Mouse (Mus musculus) urinary bladder, adult 2 months (tissue): Measurements from ENCODE around the gene Whamm. TPM values are rescaled to one million over a fixed set of nuclear protein-coding genes. Genes with fewer than 3 reads are reported as not detected.

Source experiments
- DNase-seq: peaks from one replicate; pipeline ENCODE4 v3.0.0; 2022; ENCODE audit warnings: low spot score
- polyA plus RNA-seq: library from polyadenylated mRNA; depleted of rRNA; stranded (reverse); fragments of >200 nt; gene quantifications from 2 replicates; pipeline ENCODE4 v1.2.3, GENCODE M21; 2012; rRNA removed

Gene Whamm
- polyA plus RNA-seq, 1 experiment: 18.0 TPM

DNA sequence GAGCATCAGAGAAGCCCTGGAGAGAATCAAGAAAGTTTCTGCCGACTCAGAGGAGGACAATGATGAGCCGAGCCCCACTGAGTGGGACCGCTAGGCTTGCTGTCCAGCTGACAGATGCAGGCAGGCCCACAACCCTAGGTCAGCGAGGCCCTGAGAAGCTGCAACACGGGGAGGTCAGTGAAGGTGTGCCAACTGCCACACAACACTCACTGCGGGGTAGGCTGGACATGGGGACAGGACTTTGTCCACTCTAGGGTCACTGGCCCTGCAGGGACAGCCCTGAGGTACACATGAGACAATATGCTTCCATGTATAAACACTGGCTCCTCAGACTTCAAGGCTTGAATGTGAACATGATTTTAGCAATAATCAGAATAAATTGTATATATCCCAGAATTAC, 25.0 kb downstream of the Whamm start:
- no peak for DNase-seq

DNA sequence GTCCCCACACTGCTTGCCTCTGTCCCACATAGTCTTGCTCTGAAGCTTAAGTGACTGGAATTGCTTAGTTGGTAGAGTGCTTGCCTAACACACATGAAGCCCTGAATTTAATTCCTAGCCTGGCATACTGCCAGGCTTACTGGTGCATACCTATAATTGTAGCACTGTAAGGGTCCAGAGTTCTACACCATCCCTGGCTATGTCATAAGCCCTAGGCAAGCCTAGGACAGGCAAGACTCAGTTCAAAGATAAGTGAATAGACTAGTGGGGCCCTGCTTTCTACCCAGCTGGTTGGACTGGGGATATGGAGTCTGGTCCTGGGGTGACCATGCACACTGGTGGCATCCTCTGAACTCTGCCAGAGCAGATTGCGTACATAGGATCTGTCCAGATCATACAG, 26.6 kb downstream of the Whamm start:
- DNase-seq: no peak

DNA sequence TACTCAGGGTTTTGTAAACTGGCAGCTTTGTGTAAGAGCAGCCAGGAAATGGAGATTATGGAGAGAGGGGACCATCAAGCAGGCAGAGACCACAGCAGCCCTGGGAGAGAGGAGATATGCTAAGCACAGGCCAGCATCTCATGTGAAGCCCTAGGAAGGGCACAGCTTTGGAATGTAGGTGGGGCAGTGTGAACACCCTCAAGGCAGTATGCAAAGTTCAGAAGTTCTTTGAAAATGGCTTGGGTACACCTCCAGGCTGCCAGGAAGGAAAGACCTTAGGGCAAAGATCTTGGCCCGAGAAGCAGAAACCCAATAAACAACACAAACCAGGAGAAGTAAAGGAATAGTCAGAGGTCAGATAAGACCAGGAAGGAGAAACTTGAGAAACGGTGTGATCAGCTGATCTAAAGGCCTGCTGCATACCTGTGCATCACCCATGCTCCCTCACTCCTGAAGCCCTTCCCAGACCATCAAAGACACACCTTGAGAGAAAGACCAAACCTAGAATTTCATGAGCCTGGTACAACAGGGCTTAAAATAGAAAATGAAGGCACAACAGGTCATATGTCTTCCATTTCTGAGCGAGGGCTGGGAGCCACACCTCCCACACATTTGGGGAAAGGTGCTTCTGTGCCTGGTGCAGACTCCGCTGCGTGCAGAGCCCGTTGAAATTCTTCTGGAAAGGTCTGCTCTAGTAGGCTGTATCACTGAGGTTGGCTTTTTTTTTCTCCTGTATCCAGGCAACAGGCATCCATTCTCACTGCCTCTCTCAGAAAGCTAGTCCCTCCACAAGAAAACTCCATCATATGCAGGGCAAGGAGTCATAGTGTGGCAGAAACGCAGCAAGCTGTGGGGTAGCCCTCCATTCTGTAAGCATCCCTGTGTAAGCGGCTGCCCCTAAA, 28.6 kb downstream of the Whamm start:
- no peak for DNase-seq

DNA sequence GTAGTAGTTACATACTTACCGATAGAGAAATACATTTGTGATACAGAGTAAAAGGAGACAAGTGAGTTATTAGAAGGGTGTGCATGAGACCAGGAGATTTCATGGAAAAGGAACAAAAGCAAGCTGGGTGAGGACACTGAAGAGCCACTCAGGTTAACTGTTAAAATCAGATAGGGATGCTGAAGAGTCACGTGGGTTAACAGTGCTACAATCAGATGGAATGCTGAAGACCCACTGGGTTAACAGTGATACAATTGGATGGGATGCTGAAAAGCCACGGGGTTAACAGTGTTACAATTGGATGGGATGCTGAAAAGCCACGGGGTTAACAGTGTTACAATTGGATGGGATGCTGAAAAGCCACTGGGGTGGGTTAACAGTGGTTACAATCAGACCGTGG, 33.9 kb downstream of the Whamm start:
- no peak for DNase-seq

DNA sequence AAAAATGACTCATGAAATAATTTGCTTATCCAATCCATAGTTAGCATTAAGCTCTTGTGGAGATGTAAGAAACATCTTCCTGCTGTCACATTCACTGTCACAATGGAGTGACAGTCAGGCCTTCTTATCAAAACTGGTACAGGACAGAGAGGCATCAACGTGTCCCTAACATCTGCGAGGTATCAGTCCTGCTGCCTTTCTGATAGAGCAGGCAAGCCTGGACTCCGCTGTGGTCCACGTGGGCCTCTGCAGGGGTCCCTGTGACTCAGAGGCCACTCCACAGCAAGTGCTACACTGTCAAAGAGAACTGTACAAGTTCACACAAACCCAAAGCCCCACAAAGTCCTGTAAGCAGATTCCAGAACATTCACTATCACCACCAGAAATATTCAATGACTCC, 34.4 kb downstream of the Whamm start:
- no peak for DNase-seq

DNA sequence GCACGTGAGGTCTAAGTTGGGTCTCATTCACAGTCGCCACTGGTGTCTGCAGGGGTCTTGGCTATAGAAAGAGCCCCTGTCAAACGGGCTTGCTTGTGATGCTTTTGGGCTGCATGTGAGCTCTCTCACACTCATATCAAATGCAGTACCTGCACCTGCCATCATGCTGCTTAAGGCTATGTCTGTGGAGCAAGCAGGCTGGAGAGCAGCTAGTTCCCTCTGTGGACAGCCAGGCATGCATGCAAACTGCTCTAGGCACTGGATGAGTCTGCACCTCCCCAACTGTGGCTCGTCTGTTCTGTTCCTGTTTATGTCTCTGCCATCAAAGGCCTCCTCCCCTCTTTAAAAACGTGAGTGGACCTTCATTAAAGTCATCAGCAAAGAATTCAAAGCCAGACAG, 35.4 kb downstream of the Whamm start:
- no peak for DNase-seq

DNA sequence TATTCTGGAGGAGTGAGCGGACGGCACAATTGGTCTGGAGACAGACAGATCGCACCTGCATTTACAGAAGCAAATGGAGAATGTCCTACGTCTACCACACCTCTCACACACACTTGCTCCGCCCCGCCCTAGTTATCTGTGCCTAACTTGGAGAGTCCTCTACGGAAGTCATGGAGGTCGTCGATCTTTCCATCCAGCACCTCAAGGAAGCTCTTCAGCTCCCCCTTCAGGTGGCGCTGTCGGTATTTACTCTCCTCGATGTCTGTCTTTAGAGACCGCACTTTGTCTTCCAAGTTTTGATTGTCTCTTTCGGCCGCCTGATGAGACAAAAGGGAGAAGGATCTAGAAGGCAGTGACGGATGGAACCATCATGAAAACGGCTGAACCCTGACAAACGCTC, 39.1 kb downstream of the Whamm start:
- DNase-seq: no peak

DNA sequence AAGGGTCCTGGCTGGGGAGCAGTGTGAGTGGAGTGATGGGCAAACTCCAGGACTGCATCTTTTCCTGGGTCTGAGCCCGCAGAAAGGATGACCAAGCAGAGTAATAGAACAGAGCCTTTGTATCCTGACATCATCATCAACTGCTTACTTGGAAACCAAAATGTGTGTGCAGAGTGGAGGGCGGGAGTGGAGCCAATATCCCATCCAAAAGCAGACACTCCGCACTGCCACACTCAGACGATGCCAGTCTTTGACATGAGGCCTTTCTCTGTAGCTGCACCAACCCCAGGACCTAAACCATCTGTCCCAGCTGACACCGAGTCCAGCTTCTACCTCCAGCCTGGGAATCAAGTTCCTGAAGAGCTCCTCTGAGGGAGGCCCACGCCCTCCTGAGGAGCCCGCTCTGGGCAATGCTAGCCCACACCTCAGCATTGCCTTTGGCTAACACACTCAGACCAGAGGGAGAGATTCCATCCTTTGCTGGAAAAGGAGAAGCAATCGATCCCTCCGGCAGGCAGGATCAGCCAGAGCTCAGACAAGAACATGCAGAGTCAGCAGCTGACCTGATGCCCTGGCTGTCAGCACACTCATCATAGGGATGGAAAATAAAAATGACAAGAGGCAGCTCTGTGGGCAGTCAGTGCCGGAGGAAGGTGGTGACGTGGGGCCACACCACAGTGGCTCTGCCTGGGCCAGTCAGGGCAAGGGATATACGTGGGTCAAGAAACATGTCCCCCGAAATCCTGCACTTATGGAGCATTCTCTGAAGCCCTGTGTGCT, 42.0 kb downstream of the Whamm start:
- no peak for DNase-seq

DNA sequence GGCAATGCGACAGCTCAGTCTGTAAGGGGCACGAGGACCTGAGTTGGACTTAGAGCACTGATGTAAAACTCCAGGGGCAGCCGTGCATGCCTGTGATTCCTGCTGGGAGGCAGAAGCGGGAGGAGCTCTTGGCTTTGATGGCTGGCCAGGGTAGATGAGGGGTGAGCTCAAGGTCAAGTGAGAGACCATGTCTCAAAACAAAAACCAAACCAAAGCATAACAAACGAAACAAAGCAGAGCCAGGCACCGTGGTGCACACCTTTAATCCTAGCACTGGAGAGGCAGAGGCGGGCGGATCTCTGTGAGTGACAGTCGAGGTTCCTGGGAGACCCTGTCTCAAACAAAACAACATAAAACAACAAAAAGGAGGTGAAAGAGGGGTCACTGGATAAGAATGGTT, 44.0 kb downstream of the Whamm start:
- no peak for DNase-seq

DNA sequence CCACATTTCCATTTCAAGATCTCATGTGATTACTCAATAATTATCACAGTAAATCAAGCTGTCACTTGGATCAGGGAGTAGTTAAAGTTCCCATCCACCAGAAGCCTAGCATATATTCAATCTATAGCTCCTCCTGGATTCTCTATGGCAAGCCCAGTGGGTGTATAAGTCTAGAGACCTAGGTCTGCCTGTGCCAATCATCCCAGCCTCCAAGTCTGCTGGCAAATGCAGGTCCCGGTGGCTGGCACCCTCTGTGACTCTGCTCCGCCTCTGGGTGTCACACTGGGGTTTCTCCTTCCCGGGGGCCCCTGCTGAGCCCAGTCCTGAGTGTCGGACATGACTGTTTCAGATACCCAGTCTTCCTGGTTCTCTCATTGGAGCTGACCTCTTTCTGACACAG, 51.7 kb downstream of the Whamm start:
- no peak for DNase-seq

DNA sequence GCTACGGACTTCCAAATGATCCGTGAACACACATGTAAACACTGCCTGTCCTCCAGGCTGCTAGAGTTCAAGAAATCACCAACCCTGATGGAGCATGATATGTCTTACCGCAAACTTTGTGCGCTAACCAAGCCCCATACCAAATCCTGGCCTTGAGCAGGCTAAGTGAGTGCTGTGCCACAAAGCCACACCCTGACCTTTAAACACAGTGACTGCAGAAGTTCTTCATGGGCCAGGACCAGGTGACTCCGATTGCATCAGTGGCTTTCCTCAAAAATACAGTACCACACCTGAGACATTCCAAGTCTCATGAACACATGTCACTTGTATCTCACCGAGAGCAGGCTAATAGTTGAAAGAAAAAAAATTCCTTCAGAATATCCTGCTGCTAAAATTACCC, 52.7 kb downstream of the Whamm start:
- DNase-seq: no peak

DNA sequence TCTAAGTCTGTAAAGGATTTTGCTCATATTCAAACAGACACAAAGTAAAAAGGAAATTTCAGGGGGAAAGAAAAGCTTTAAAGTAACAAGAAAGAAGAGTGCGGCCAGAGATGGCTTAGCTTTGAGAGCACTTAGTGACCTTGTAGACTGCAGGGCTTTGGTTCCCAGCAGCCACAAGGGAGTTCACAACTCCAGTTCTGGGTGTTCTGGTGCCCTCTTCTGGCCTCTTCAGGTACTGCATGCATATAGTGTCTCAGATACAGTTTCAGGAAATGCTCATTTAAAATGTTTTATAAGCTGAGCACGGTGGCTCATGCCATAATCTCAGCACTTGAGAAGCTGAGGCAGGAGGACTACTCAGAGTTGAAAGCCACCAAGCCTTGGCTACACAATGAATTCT, 55.4 kb downstream of the Whamm start:
- no peak for DNase-seq

DNA sequence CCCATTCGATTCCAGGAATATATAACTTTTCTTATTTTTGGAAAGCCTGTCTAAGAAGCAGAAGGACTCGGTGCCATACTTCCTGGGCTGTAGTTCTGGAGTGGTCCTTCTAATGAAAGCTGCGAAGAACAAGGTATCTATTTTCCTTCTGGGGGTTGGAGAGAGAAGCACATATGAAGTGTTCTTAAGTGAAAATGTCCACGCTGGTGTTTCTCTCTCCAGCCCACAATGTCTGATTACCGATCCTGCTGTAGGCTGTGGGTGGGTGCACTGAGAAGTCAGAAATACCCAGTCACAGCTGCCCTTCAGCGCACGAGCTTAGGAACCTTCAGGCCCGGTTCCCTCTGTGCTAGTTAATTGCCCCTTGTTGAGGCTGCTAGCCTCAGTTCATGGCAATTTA, 60.2 kb downstream of the Whamm start:
- no peak for DNase-seq

DNA sequence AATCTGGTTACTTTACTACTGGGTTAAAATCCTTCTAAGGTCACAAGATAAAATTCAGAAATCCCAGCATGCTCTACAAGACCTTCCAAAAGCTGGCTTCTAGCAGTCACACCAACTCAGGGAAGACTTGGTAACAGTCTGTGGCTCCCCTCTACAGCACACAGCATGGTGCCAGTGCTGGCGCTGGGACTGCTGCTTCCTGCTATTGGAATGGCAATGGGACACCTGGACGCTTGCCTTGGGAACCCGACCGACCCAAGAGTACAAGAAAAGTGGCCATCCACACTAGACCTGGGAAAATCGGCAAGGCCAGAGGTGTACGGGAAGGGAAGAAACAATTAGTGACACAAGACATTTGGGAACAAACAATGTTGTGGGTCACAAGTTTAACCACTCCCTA, 61.5 kb downstream of the Whamm start:
- DNase-seq: no peak

DNA sequence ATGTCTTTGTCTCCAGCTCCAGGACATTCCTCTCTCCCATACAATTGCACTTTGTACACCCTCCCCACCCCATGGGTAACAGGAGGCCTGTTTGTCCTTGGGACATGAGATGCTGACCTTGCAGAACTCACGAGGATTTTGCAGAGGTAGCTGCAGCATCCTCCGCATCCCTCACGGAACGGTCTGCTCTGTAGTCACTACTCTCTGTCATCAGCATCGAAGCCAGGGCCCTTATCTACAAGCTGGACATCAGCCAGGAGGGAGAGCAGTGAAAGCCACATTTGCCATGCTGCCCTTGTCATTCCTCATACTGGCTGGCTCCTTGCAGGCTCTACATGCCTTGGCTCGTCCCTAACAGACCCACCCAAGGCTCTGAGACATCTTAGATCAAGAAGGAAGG, 70.0 kb downstream of the Whamm start:
- DNase-seq: no peak

DNA sequence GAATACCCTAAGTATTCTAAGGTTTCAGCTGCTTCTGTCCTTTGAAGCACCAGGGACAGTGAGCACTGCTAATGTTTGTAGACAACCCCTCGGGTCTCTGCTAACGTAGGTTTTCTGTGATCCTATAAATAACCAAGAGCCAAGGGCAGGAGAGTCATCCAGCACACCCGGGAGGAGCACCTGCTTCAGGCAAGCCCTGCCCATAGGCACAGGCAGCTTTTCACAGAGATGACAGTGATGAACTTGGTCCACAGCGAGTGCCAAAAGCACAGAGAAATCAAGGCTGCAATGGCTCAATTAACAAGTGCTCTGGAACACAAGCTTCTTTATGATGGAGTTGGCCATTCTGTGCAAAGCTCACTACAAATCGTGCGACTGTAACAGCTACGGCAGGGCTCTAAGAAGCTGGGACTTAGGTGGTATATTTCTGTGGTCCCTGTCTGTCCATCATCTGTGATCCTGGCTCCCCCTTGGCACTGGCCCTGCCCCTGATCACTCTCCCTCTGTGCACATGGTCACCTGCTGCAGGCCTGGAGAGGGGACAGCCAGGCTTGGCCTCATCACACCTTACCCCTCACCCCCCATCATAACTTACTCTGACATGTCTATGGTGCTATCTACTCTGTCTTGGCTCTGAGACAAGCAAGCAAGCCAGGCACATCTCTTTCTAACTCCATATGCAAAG, 73.6 kb downstream of the Whamm start:
- no peak for DNase-seq

Other genes starting within 250 kb of the Whamm start
- 2,204 and 2,273 TPM in 2 replicates for gene Rps17, start 226.0 kb upstream of the Whamm start, polyA plus RNA-seq
- gene Cpeb1, start 115.8 kb upstream of the Whamm start, polyA plus RNA-seq: 52.4 and 67.9 TPM in 2 replicates
- 1.4 and 2.1 TPM in 2 replicates for gene Ap3b2, start 77.3 kb upstream of the Whamm start, polyA plus RNA-seq
- gene BC048679, start 73.0 kb upstream of the Whamm start, polyA plus RNA-seq: not detected in 2 replicates
- 0.29 and 0.33 TPM in 2 replicates for gene Fsd2, start 4.3 kb upstream of the Whamm start, polyA plus RNA-seq
- 25.4 and 29.3 TPM in 2 replicates for gene Homer2, start 136.3 kb downstream of the Whamm start, polyA plus RNA-seq
- 73.3 and 76.1 TPM in 2 replicates for gene Ramac, start 191.7 kb downstream of the Whamm start, polyA plus RNA-seq
- gene 3110040N11Rik, start 218.2 kb downstream of the Whamm start, polyA plus RNA-seq: 43.1 and 51.5 TPM in 2 replicates